Mouse (Mus musculus) thymus, adult 2 months (tissue): Measurements from ENCODE around the gene Cfap70. TPM values are rescaled to one million over a fixed set of nuclear protein-coding genes. Genes with fewer than 3 reads are reported as not detected.
A peak's percentile ranks its signal among the peaks of the same experiment; 100 is the strongest.

Source experiments
- DNase-seq: peaks from one replicate; pipeline ENCODE4 v3.0.0; 2021
- H3K27ac ChIP-seq: fragments of 200-500 bp; 2 replicates; pipeline ENCODE4 v1.5.1; 2012; ENCODE audit warnings: low read length, control low read depth; ENCODE audit not compliant: control insufficient read depth, insufficient read depth
- H3K27me3 ChIP-seq: fragments of 200-500 bp; 2 replicates; pipeline ENCODE4 v1.6.1; 2012; ENCODE audit warnings: mild to moderate bottlenecking, low read length, moderate library complexity, mixed read lengths; ENCODE audit not compliant: control insufficient read depth, insufficient read depth
- H3K36me3 ChIP-seq: fragments of 200-500 bp; 2 replicates; pipeline ENCODE4 v1.6.1; 2012; ENCODE audit warnings: mild to moderate bottlenecking, low read length, moderate library complexity; ENCODE audit not compliant: control insufficient read depth, insufficient read depth
- H3K4me1 ChIP-seq: fragments of 200-500 bp; replicated peaks from 2 replicates; pipeline ENCODE4 v1.6.1; 2012; ENCODE audit warnings: low read length; ENCODE audit not compliant: control insufficient read depth, insufficient read depth
- H3K4me3 ChIP-seq: fragments of 200-500 bp; 2 replicates; pipeline ENCODE4 v1.5.1; 2012; ENCODE audit warnings: mild to moderate bottlenecking, low read length, control low read depth, moderate library complexity; ENCODE audit not compliant: control insufficient read depth, insufficient read depth
- CTCF ChIP-seq: fragments of 200-500 bp; IDR thresholded peaks from 2 replicates; pipeline ENCODE4 v1.5.1; 2012; ENCODE audit warnings: mild to moderate bottlenecking, control low read depth, low read length, moderate library complexity, borderline replicate concordance; ENCODE audit not compliant: control insufficient read depth, poor library complexity, insufficient read depth; ENCODE audit errors: extremely low read depth
- POLR2A ChIP-seq: fragments of 200-500 bp; IDR thresholded peaks from 2 replicates; pipeline ENCODE4 v1.6.1; 2012; ENCODE audit warnings: mild to moderate bottlenecking, low read length, control low read depth, moderate library complexity; ENCODE audit not compliant: control insufficient read depth, poor library complexity, insufficient read depth; ENCODE audit errors: extremely low read depth
- WGBS: fragments of 180-500 bp; shearing (Covaris S2); methylation state at CpG from one replicate; pipeline ENCODE4 v1.1.7; 2018; 5-methylcytosine and 5-hydroxymethylcytosine counted together
- polyA plus RNA-seq: library from polyadenylated mRNA; depleted of rRNA; stranded (reverse); fragments of >200 nt; gene quantifications from 2 replicates; pipeline ENCODE4 v1.2.3, GENCODE M21; 2012

Cfap70 gene
- polyA plus RNA-seq, 1 experiment, result not detected

DNA sequence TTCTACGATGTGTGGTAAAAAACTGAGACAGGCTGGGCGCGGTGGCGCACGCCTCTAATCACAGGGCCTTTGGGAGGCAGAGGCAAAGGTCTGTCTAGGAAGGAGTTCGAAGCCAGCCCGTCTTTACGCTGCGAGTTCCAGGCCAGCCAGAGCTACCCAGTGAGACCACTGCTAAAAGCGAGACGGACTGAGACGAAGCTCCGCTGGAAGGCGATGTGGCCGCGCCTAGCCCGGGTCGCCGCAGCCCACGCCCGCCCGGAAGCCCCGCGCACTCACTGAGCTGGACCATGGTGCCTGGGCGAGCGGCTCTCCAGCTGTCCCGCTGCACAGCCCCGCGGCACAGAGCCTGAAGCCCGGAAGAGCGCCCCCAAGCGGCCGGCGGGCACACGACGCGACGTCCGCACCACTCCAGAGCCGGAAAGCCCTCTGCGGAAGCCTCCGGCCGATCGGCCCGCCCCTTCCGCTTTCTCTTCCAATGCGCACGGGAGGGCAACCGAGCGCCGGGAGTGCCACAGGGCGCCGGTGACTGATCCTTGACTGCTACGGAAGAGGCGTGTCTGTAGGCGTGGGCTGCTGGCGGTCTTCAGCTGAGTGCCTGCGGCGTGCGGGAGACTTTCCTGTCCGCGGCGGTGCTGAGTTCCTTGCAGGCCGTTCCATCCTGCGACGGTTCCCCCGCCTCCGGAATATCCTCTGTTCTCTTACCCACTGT lies 58.7 kb downstream of the Cfap70 start, which contains the start of gene Mrps16:
Gene Mrps16 (minus strand): TSS at position 430 of the 709 bp plus-strand sequence.
- Histone ChIP-seq H3K27me3 (no peaks in the 10 kb centered on the region), H3K36me3 (peaks cover 3% of the 10 kb centered on the region; the same call in 1 of the 2 replicates), H3K4me3 (peak within 1 kb of the TSS; percentile 85), H3K4me1 (peaks cover 6% of the 10 kb centered on the region; the same call in 1 of the 2 replicates), H3K27ac (peak within 1 kb of the TSS; percentile 1; the same call in 1 of the 2 replicates)
- peak; percentile 99 for TF ChIP-seq CTCF
- peak; percentile 76 for TF ChIP-seq POLR2A
- WGBS, result under 1% methylated on average over 68 of the region's 68 CpGs
- peak; percentile 91 for DNase-seq

- Histone ChIP-seq H3K4me3 (no peak overlapping the region), H3K27me3 (no peaks in the 10 kb centered on the region), H3K27ac (no peak overlapping the region), H3K4me1 (peaks cover 6% of the 10 kb centered on the region; the same call in 1 of the 2 replicates), H3K36me3 (peaks cover 3% of the 10 kb centered on the region; the same call in 1 of the 2 replicates)
- TF ChIP-seq POLR2A, result no peak
- no peak for TF ChIP-seq CTCF
- 85% methylated on average over 4 of the region's 4 CpGs for WGBS
- no peak for DNase-seq
These were observed 59.7 kb downstream of the Cfap70 start for GRCm38 (mm10) chr14:20392326-20392725.

DNA sequence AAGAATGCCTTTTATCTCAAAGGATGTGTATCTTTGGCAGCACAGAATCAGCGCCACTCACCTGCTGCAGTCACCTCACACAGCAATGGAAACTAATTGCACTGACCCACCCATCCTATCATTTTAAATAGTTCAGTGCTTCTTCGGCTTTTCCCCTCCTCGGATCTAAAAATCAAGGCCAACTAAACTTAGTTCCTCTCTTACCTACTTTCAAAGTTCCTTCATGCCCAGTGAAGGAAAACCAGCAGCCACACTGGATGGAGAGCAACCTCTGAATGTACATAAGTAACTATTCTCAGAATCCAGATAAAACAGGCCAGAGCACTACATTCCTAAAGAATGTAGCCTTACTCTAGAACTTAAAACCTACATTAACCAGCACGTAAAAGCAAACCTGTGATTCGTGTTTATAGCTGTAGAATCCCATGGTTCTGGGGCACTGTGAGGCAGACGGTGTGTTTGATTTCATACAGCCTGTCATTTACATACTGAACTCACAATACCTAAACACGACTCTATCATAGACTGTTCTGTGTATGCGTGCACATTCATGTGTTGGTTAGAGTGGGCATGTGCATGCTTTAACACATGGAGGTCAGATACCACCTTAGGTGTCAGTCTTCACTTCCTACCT lies 62.5 kb downstream of the Cfap70 start:
- peaks cover 17% of the 10 kb centered on the region for H3K36me3 ChIP-seq
- TF ChIP-seq CTCF (no peak), POLR2A (no peak)
- peaks cover 13% of the 10 kb centered on the region; the same call in 1 of the 2 replicates for H3K4me1 ChIP-seq
- WGBS, result 93% methylated on average over 8 of the region's 8 CpGs
- no peak overlapping the region for H3K4me3 ChIP-seq
- DNase-seq, result no peak
- H3K27me3 ChIP-seq, result no peaks in the 10 kb centered on the region
- no peak overlapping the region; the same call in 1 of the 2 replicates for H3K27ac ChIP-seq

DNA sequence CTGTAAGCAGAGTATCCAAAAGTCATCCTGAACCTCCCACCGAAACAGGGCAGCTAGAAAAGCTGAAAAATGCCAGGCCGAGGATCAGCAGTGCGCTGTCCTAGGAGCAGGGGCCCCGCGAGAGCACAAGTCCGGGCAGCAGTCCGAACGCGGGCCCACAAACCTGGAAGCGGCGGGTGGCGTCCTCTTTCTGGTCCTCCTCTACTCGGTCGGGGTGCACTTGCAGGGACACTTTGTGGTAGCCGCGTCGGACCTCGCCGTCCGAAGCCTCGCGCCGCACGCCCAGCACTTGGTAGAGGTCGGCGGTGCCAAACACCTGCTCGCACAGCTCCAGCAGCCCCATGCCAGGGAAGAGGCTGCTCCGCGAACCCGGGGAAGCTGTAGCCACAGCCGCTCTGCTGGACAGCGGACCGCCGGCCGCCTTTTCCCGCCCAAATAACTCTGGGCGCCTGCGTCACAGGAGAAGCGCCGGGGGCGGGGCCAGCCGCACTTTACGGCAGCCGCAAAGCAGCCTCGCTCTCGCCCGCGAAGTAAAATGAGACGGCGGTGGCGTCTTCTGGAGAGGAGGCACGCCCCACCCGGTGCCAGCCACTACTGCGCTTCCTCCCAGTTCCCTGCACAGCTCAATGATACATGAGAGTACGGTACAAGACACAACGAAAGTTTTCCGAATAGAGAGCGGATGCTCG lies 63.4 kb downstream of the Cfap70 start, which contains the start of gene Dnajc9:
Gene Dnajc9 (minus strand): TSS at position 470 of the 689 bp plus-strand sequence.
- WGBS, result under 1% methylated on average over 59 of the region's 59 CpGs
- TF ChIP-seq POLR2A (0 out of 2 replicates have a peak, but pooled peaks have one; percentile 45), CTCF (peak; percentile 49; the same call in 1 of the 2 replicates)
- H3K4me1 ChIP-seq, result peaks cover 13% of the 10 kb centered on the region; the same call in 1 of the 2 replicates
- no peaks in the 10 kb centered on the region for H3K27me3 ChIP-seq
- H3K4me3 ChIP-seq, result peak within 1 kb of the TSS; percentile 95
- peak; percentile 96 for DNase-seq
- peaks cover 20% of the 10 kb centered on the region for H3K36me3 ChIP-seq
- peak within 1 kb of the TSS; percentile 88 for H3K27ac ChIP-seq

GRCm38 (mm10) chr14:20379753-20380430 lies 72.1 kb downstream of the Cfap70 start:
- H3K4me3 ChIP-seq, result no peak overlapping the region
- H3K27ac ChIP-seq, result peak overlapping the region; percentile 78

DNA sequence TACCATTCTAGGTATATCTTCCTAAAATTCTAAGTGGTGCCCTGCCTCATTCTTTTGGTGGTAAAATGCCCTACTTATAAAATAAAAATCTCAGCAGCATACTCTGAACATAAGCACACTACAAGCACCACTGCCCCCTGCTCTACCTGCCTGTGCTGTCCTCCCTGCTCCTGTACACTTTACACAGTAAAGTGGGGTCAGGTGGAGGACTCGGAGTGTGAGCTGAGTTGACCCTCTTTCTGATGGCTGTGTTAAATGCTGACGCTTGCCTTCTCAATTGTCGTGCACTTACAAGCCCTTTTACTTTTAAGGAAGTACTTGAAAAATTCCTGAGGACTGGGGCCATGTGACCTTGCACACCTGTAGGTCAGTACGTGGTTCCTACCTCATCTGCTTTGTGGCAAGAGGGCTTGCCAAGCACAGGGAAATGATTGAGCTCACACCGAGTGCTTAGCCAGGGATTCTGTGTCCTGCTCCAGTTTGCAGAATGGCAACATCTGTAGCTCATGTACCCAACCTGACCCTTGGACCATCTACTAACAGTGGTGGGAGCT lies 72.9 kb downstream of the Cfap70 start:
- 22% methylated on average over 5 of the region's 5 CpGs for WGBS
- no peak for DNase-seq
- Histone ChIP-seq H3K4me3 (no peak overlapping the region), H3K36me3 (peaks cover 22% of the 10 kb centered on the region), H3K4me1 (peaks cover 11% of the 10 kb centered on the region), H3K27me3 (no peaks in the 10 kb centered on the region), H3K27ac (peak overlapping the region; percentile 78)
- no peak for TF ChIP-seq CTCF
- no peak for TF ChIP-seq POLR2A

More at GRCm38 (mm10) chr14:20379753-20380430, 72.1 kb downstream of the Cfap70 start:
- H3K27me3 ChIP-seq, result no peaks in the 10 kb centered on the region
- TF ChIP-seq POLR2A, result no peak
- TF ChIP-seq CTCF, result no peak
- peaks cover 22% of the 10 kb centered on the region for H3K36me3 ChIP-seq
- WGBS, result 38% methylated on average over 9 of the region's 9 CpGs
- peaks cover 11% of the 10 kb centered on the region for H3K4me1 ChIP-seq
- DNase-seq, result no peak
